Mouse (Mus musculus): Measurements from ENCODE around the gene Rgs6. TPM values are rescaled to one million over a fixed set of nuclear protein-coding genes. Genes with fewer than 3 reads are reported as not detected.
A peak's percentile ranks its signal among the peaks of the same experiment; 100 is the strongest.

Gene Rgs6
- polyA plus RNA-seq, 1 experiment from 2014 or later, result 17.7 TPM

DNA sequence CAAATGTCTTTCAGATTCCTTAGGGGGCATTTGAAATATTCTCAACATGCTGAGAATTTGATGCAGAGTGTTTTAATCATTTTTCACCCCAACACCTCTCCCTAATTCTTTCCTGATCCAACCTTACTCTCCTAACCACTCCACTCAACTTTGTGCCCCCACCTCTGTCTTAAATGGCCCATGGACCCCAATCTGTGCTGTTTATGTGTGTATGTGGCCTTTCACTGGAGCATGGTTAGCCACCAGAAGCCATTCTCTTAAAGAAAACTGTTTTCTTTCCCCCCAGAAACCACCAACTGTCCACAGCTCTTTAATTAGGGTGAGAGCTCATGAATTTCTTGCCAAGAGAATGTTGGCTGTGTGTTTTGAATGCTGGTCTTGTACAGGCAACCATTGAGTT is 122.3 kb downstream of the Rgs6 start:
- no peak overlapping the region for H3K9ac ChIP-seq
- H3K27me3 ChIP-seq (replicated peaks), result no peaks in the 10 kb centered on the region
- H3K36me3 ChIP-seq, result no peaks in the 10 kb centered on the region
- H3K27ac ChIP-seq (ENCODE audit: poor library complexity, severe bottlenecking), result no peak overlapping the region
- no peak overlapping the region for H3K4me3 ChIP-seq
- 0 out of 2 replicates have a peak, but pooled peaks cover 2% of the 10 kb centered on the region for H3K9me3 ChIP-seq (replicated peaks)
- no peak overlapping the region for H3K4me2 ChIP-seq
- no peaks in the 10 kb centered on the region for H3K4me1 ChIP-seq (replicated peaks)
- no peak for ATAC-seq (ENCODE audit: insufficient number of reproducible peaks, low FRiP score)

DNA sequence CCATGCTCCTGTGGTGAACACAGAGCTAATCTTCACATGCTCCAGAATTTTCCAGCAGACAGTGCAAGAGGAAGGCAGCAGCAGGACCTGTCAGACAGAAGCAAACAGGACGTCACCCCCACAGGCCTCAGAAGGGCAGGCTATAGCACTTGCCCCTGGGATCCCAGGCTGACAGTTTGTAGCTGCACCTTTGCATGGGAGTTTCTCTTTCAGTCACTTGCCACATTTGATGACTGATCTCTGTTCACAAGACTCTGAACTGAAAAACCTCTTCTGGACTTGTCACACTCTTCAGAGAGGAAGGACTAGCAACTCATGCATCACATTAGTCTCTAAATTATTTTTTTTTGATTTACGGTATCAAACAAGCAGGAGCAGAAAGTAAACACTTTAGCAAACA is 126.2 kb downstream of the Rgs6 start:
- no peaks in the 10 kb centered on the region for H3K9me3 ChIP-seq (replicated peaks)
- no peaks in the 10 kb centered on the region for H3K4me1 ChIP-seq (replicated peaks)
- H3K4me3 ChIP-seq, result no peak overlapping the region
- no peak overlapping the region for H3K27ac ChIP-seq (ENCODE audit: poor library complexity, severe bottlenecking)
- no peak for ATAC-seq (ENCODE audit: insufficient number of reproducible peaks, low FRiP score)
- H3K4me2 ChIP-seq, result no peak overlapping the region
- H3K9ac ChIP-seq, result no peak overlapping the region
- H3K36me3 ChIP-seq, result no peaks in the 10 kb centered on the region
- H3K27me3 ChIP-seq (replicated peaks), result no peaks in the 10 kb centered on the region
- WGBS, result 50% methylated on average over 2 of the region's 2 CpGs

DNA sequence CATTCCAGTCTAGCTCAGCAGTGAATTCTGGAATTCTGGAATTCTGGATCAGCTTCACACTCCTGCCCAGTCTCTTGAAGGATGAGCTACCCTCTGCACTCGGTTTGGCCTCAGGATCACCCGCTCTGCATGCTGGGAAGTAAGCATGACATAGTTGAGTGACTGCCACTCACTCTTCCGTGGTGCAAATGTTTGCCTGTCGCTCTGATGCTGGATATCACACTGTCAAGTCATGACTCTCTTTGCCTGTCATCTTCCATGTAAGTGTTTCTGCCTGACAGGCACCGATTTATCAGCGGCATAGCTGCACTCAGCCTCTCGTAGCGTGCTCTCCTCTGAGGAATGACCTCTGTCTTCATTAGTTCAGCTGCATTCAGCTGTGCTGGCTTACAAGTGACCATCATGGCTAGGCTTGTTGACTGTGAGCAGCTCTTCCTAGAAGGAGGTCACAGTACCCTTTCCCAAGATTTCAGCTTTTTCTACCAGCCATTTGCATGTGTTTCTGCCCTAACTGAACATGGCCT is 135.0 kb downstream of the Rgs6 start:
- Histone ChIP-seq H3K4me2 (no peak overlapping the region), H3K27ac (ENCODE audit: poor library complexity, severe bottlenecking) (peak overlapping the region; percentile 76), H3K27me3 (replicated peaks) (no peaks in the 10 kb centered on the region), H3K4me1 (replicated peaks) (peaks cover 16% of the 10 kb centered on the region; the same call in 1 of the 2 replicates), H3K9ac (no peak overlapping the region), H3K9me3 (replicated peaks) (no peaks in the 10 kb centered on the region), H3K4me3 (no peak overlapping the region), H3K36me3 (no peaks in the 10 kb centered on the region)
- WGBS, result 44% methylated on average over 8 of the region's 8 CpGs
- peak; percentile 29; the same call in 1 of the 2 replicates for ATAC-seq (ENCODE audit: insufficient number of reproducible peaks, low FRiP score)

- Histone ChIP-seq H3K4me2 (no peak overlapping the region), H3K4me3 (no peak overlapping the region), H3K27me3 (replicated peaks) (no peaks in the 10 kb centered on the region), H3K9me3 (replicated peaks) (no peaks in the 10 kb centered on the region), H3K4me1 (replicated peaks) (peaks cover 16% of the 10 kb centered on the region; the same call in 1 of the 2 replicates), H3K9ac (no peak overlapping the region), H3K36me3 (no peaks in the 10 kb centered on the region), H3K27ac (ENCODE audit: poor library complexity, severe bottlenecking) (no peak overlapping the region)
- no peak for ATAC-seq (ENCODE audit: insufficient number of reproducible peaks, low FRiP score)
- 78% methylated on average over 4 of the region's 4 CpGs for WGBS
Measured at GRCm38 (mm10) chr12:82726255-82726654, 138.2 kb downstream of the Rgs6 start.

GRCm38 (mm10) chr12:82731587-82731986 is 143.5 kb downstream of the Rgs6 start:
- Histone ChIP-seq H3K27ac (ENCODE audit: poor library complexity, severe bottlenecking) (peak overlapping the region; percentile 17; the same call in 1 of the 2 replicates), H3K4me2 (no peak overlapping the region), H3K9ac (no peak overlapping the region), H3K4me3 (no peak overlapping the region), H3K27me3 (replicated peaks) (no peaks in the 10 kb centered on the region), H3K36me3 (no peaks in the 10 kb centered on the region), H3K9me3 (replicated peaks) (no peaks in the 10 kb centered on the region), H3K4me1 (replicated peaks) (0 out of 2 replicates have a peak, but pooled peaks cover 6% of the 10 kb centered on the region)
- WGBS, result 49% methylated on average over 7 of the region's 7 CpGs
- no peak for ATAC-seq (ENCODE audit: insufficient number of reproducible peaks, low FRiP score)

GRCm38 (mm10) chr12:82742955-82743354 is 154.9 kb downstream of the Rgs6 start:
- 70% methylated on average over 3 of the region's 3 CpGs for WGBS
- Histone ChIP-seq H3K27ac (ENCODE audit: poor library complexity, severe bottlenecking) (no peak overlapping the region), H3K27me3 (replicated peaks) (no peaks in the 10 kb centered on the region), H3K9ac (no peak overlapping the region), H3K4me1 (replicated peaks) (0 out of 2 replicates have a peak, but pooled peaks cover 2% of the 10 kb centered on the region), H3K9me3 (replicated peaks) (no peaks in the 10 kb centered on the region), H3K4me2 (no peak overlapping the region), H3K36me3 (no peaks in the 10 kb centered on the region), H3K4me3 (no peak overlapping the region)
- no peak for ATAC-seq (ENCODE audit: insufficient number of reproducible peaks, low FRiP score)

- no peak overlapping the region for H3K4me3 ChIP-seq
- H3K27ac ChIP-seq (ENCODE audit: poor library complexity, severe bottlenecking), result no peak overlapping the region
- no peaks in the 10 kb centered on the region for H3K9me3 ChIP-seq (replicated peaks)
- WGBS, result 72% methylated on average over 3 of the region's 3 CpGs
- no peak overlapping the region for H3K9ac ChIP-seq
- H3K36me3 ChIP-seq, result no peaks in the 10 kb centered on the region
- no peaks in the 10 kb centered on the region for H3K27me3 ChIP-seq (replicated peaks)
- H3K4me1 ChIP-seq (replicated peaks), result 0 out of 2 replicates have a peak, but pooled peaks cover 5% of the 10 kb centered on the region
- no peak overlapping the region for H3K4me2 ChIP-seq
- ATAC-seq (ENCODE audit: insufficient number of reproducible peaks, low FRiP score), result no peak
Measured at GRCm38 (mm10) chr12:82744026-82744425, 155.9 kb downstream of the Rgs6 start.

GRCm38 (mm10) chr12:82744826-82745225 is 156.7 kb downstream of the Rgs6 start:
- WGBS, result 38% methylated on average over 3 of the region's 3 CpGs
- Histone ChIP-seq H3K27me3 (replicated peaks) (no peaks in the 10 kb centered on the region), H3K4me1 (replicated peaks) (0 out of 2 replicates have a peak, but pooled peaks cover 5% of the 10 kb centered on the region), H3K9ac (no peak overlapping the region), H3K4me2 (no peak overlapping the region), H3K36me3 (no peaks in the 10 kb centered on the region), H3K4me3 (no peak overlapping the region), H3K27ac (ENCODE audit: poor library complexity, severe bottlenecking) (no peak overlapping the region), H3K9me3 (replicated peaks) (no peaks in the 10 kb centered on the region)
- no peak for ATAC-seq (ENCODE audit: insufficient number of reproducible peaks, low FRiP score)

DNA sequence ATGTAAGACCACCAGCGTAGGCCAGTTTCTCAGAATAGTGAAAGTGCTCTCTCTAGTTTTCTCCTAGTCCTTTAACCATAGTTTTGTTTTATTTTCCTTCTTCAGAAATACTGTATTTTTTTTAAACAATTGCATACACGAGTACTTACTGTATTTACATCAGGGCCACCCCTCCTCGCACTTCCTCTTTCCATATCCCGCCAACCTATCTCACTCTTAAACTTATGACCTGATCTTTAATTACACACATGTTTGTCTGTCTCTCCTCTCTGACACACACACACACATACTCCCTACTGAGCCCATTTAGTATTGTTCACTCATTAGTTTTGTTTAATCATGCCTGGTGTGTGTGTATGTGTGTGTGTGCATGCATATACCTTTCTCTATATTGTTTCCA is 159.0 kb downstream of the Rgs6 start:
- Histone ChIP-seq H3K4me1 (replicated peaks) (peaks cover 5% of the 10 kb centered on the region; the same call in 1 of the 2 replicates), H3K9ac (no peak overlapping the region), H3K4me3 (no peak overlapping the region), H3K27me3 (replicated peaks) (no peaks in the 10 kb centered on the region), H3K4me2 (no peak overlapping the region), H3K36me3 (no peaks in the 10 kb centered on the region), H3K27ac (ENCODE audit: poor library complexity, severe bottlenecking) (no peak overlapping the region), H3K9me3 (replicated peaks) (no peaks in the 10 kb centered on the region)
- no peak for ATAC-seq (ENCODE audit: insufficient number of reproducible peaks, low FRiP score)
- WGBS, result 80% methylated on average over 4 of the region's 4 CpGs

DNA sequence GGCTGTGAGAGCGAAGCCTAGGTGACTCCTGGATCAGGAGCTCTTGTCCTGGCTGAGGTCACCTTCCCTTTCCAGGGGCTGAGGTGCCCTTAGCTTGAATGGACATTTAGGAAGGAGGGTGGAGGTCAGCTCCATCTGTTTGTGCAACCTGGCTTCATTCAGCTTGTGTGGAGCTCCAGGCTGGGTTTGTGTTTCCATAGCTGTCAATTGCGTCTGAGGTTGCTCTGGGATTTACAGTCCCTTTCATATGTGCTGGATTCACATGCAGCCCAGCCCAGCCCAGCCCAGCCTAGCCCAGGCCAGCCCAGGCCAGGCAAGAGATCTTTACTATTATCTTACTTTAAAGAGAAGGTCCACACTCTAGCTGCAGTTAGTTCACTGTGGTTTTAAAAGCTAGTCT is 163.8 kb downstream of the Rgs6 start:
- Histone ChIP-seq H3K9ac (no peak overlapping the region), H3K4me1 (replicated peaks) (peaks cover 28% of the 10 kb centered on the region), H3K9me3 (replicated peaks) (no peaks in the 10 kb centered on the region), H3K27me3 (replicated peaks) (no peaks in the 10 kb centered on the region), H3K27ac (ENCODE audit: poor library complexity, severe bottlenecking) (no peak overlapping the region), H3K4me3 (no peak overlapping the region), H3K4me2 (no peak overlapping the region), H3K36me3 (no peaks in the 10 kb centered on the region)
- WGBS, result 66% methylated on average over 2 of the region's 2 CpGs
- no peak for ATAC-seq (ENCODE audit: insufficient number of reproducible peaks, low FRiP score)

- Histone ChIP-seq H3K9ac (no peak overlapping the region), H3K9me3 (replicated peaks) (no peaks in the 10 kb centered on the region), H3K27me3 (replicated peaks) (no peaks in the 10 kb centered on the region), H3K4me3 (no peak overlapping the region), H3K4me2 (peak overlapping the region; percentile 9; the same call in 1 of the 2 replicates), H3K36me3 (no peaks in the 10 kb centered on the region), H3K27ac (ENCODE audit: poor library complexity, severe bottlenecking) (peak overlapping the region; percentile 63), H3K4me1 (replicated peaks) (peaks cover 35% of the 10 kb centered on the region)
- WGBS, result 20% methylated on average over 3 of the region's 3 CpGs
- ATAC-seq (ENCODE audit: insufficient number of reproducible peaks, low FRiP score), result no peak
Measured at GRCm38 (mm10) chr12:82754501-82754900, 166.4 kb downstream of the Rgs6 start.

- Histone ChIP-seq H3K9ac (no peak overlapping the region), H3K9me3 (replicated peaks) (no peaks in the 10 kb centered on the region), H3K27ac (ENCODE audit: poor library complexity, severe bottlenecking) (no peak overlapping the region), H3K4me1 (replicated peaks) (peaks cover 35% of the 10 kb centered on the region), H3K4me3 (no peak overlapping the region), H3K36me3 (no peaks in the 10 kb centered on the region), H3K27me3 (replicated peaks) (no peaks in the 10 kb centered on the region), H3K4me2 (no peak overlapping the region)
- ATAC-seq (ENCODE audit: insufficient number of reproducible peaks, low FRiP score), result no peak
- 40% methylated on average over 6 of the region's 6 CpGs for WGBS
Measured at GRCm38 (mm10) chr12:82756756-82757155, 168.7 kb downstream of the Rgs6 start.
